Mouse (Mus musculus): ENCODE results near the gene Pax6.

- TF ChIP-seq CTCF (IDR thresholded peaks at IDR 0.05; ENCODE audit: control insufficient read depth, insufficient read depth, low read length) (no peak), POLR2A (IDR thresholded peaks at IDR 0.05; ENCODE audit: borderline replicate concordance, control insufficient read depth, low read depth, low read length) (no peak)
Measured at GRCm38 (mm10) chr2:105677434-105678105, 8.9 kb downstream of the Pax6 start.
